Mouse (Mus musculus): ENCODE results near the gene Fosb. TPM values are rescaled to one million over a fixed set of nuclear protein-coding genes. Genes with fewer than 3 reads are reported as not detected.

Gene Fosb
- polyA plus RNA-seq (2015; fragmentation: Nextera tagmentation; extraction: Ambion mirVana): 0.20 and 0.31 TPM in 2 replicates

GRCm38 (mm10) chr7:19309884-19310641 lies at the start of gene Fosb:
TSS of gene Fosb (minus strand) at chr7:19310051.
- Histone ChIP-seq H3K9ac (ENCODE audit: low read length) (peak within 1 kb of the TSS; percentile 71), H3K4me1 (replicated peaks; ENCODE audit: control insufficient read depth, insufficient read depth, low read length) (peaks cover 16% of the 10 kb centered on the region), H3K27me3 (ENCODE audit: control insufficient read depth, insufficient read depth, low read depth, low read length) (peaks cover 23% of the 10 kb centered on the region), H3K27ac (ENCODE audit: low read length) (no peak within 1 kb of the TSS; the same call in 1 of the 2 replicates), H3K9me3 (ENCODE audit: control insufficient read depth, low read length) (no peaks in the 10 kb centered on the region), H3K4me3 (ENCODE audit: low read length) (peak within 1 kb of the TSS; percentile 65), H3K36me3 (ENCODE audit: control insufficient read depth, insufficient read depth, low read length) (no peaks in the 10 kb centered on the region), H3K4me2 (ENCODE audit: low read depth, low read length) (peak within 1 kb of the TSS; percentile 100)
- peak; percentile 88 for ATAC-seq (ENCODE audit: low read depth)
- WGBS: under 1% methylated on average over 49 of the region's 49 CpGs

- peak within 1 kb of the TSS; percentile 94 for H3K4me2 ChIP-seq (ENCODE audit: low read depth, low read length)
- H3K9ac ChIP-seq (ENCODE audit: low read length): peak within 1 kb of the TSS; percentile 71
- under 1% methylated on average over 31 of the region's 31 CpGs for WGBS
- no peaks in the 10 kb centered on the region for H3K9me3 ChIP-seq (ENCODE audit: control insufficient read depth, low read length)
- peak within 1 kb of the TSS; percentile 73 for H3K27ac ChIP-seq (ENCODE audit: low read length)
- 0 out of 2 replicates have a peak, but pooled peaks cover 3% of the 10 kb centered on the region for H3K36me3 ChIP-seq (ENCODE audit: control insufficient read depth, insufficient read depth, low read length)
- H3K4me1 ChIP-seq (replicated peaks; ENCODE audit: control insufficient read depth, insufficient read depth, low read length): peaks cover 9% of the 10 kb centered on the region
- H3K27me3 ChIP-seq (ENCODE audit: control insufficient read depth, insufficient read depth, low read depth, low read length): no peaks in the 10 kb centered on the region
- ATAC-seq (ENCODE audit: low read depth): peak; percentile 71
- peak within 1 kb of the TSS; percentile 73 for H3K4me3 ChIP-seq (ENCODE audit: low read length)
These were observed 49.5 kb upstream of the Fosb start, which contains the start of the genes Cd3eap and Ppp1r13l for GRCm38 (mm10) chr7:19359299-19359891. TSS of gene Cd3eap (minus strand) at chr7:19359483. TSS of gene Ppp1r13l (plus strand) at chr7:19359749.

GRCm38 (mm10) chr7:19358634-19359033 lies 48.8 kb upstream of the Fosb start:
- H3K27ac ChIP-seq (ENCODE audit: low read length): no peak overlapping the region

GRCm38 (mm10) chr7:19357381-19358375 lies 47.8 kb upstream of the Fosb start:
- Histone ChIP-seq H3K9me3 (ENCODE audit: control insufficient read depth, low read length) (no peaks in the 10 kb centered on the region), H3K4me2 (ENCODE audit: low read depth, low read length) (peak overlapping the region; percentile 94; the same call in 1 of the 2 replicates), H3K4me1 (replicated peaks; ENCODE audit: control insufficient read depth, insufficient read depth, low read length) (peaks cover 9% of the 10 kb centered on the region), H3K9ac (ENCODE audit: low read length) (no peak overlapping the region), H3K27me3 (ENCODE audit: control insufficient read depth, insufficient read depth, low read depth, low read length) (no peaks in the 10 kb centered on the region), H3K36me3 (ENCODE audit: control insufficient read depth, insufficient read depth, low read length) (peaks cover 9% of the 10 kb centered on the region), H3K27ac (ENCODE audit: low read length) (no peak overlapping the region), H3K4me3 (ENCODE audit: low read length) (no peak overlapping the region)
- ATAC-seq (ENCODE audit: low read depth): no peak
- 87% methylated on average over 25 of the region's 25 CpGs for WGBS

More at GRCm38 (mm10) chr7:19358634-19359033, 48.8 kb upstream of the Fosb start:
- Histone ChIP-seq H3K27me3 (ENCODE audit: control insufficient read depth, insufficient read depth, low read depth, low read length) (no peaks in the 10 kb centered on the region), H3K4me3 (ENCODE audit: low read length) (peak overlapping the region; percentile 73), H3K36me3 (ENCODE audit: control insufficient read depth, insufficient read depth, low read length) (0 out of 2 replicates have a peak, but pooled peaks cover 3% of the 10 kb centered on the region), H3K4me1 (replicated peaks; ENCODE audit: control insufficient read depth, insufficient read depth, low read length) (peaks cover 9% of the 10 kb centered on the region), H3K4me2 (ENCODE audit: low read depth, low read length) (peak overlapping the region; percentile 94), H3K9ac (ENCODE audit: low read length) (peak overlapping the region; percentile 71), H3K9me3 (ENCODE audit: control insufficient read depth, low read length) (no peaks in the 10 kb centered on the region)
- ATAC-seq (ENCODE audit: low read depth): no peak
- WGBS: 9% methylated on average over 13 of the region's 13 CpGs

GRCm38 (mm10) chr7:19356311-19356710 lies 46.5 kb upstream of the Fosb start:
- Histone ChIP-seq H3K9me3 (ENCODE audit: control insufficient read depth, low read length) (no peaks in the 10 kb centered on the region), H3K36me3 (ENCODE audit: control insufficient read depth, insufficient read depth, low read length) (peaks cover 14% of the 10 kb centered on the region)
- WGBS: 75% methylated on average over 10 of the region's 10 CpGs

GRCm38 (mm10) chr7:19354991-19355390 lies 45.1 kb upstream of the Fosb start:
- H3K27me3 ChIP-seq (ENCODE audit: control insufficient read depth, insufficient read depth, low read depth, low read length): no peaks in the 10 kb centered on the region
- ATAC-seq (ENCODE audit: low read depth): no peak
- no peak overlapping the region for H3K27ac ChIP-seq (ENCODE audit: low read length)
- peaks cover 2% of the 10 kb centered on the region; the same call in 1 of the 2 replicates for H3K4me1 ChIP-seq (replicated peaks; ENCODE audit: control insufficient read depth, insufficient read depth, low read length)
- peaks cover 18% of the 10 kb centered on the region for H3K36me3 ChIP-seq (ENCODE audit: control insufficient read depth, insufficient read depth, low read length)
- 87% methylated on average over 5 of the region's 5 CpGs for WGBS
- no peak overlapping the region for H3K4me3 ChIP-seq (ENCODE audit: low read length)
- H3K9me3 ChIP-seq (ENCODE audit: control insufficient read depth, low read length): no peaks in the 10 kb centered on the region
- H3K9ac ChIP-seq (ENCODE audit: low read length): no peak overlapping the region
- H3K4me2 ChIP-seq (ENCODE audit: low read depth, low read length): no peak overlapping the region

More at GRCm38 (mm10) chr7:19356311-19356710, 46.5 kb upstream of the Fosb start:
- Histone ChIP-seq H3K27ac (ENCODE audit: low read length) (no peak overlapping the region), H3K4me1 (replicated peaks; ENCODE audit: control insufficient read depth, insufficient read depth, low read length) (peaks cover 3% of the 10 kb centered on the region), H3K4me2 (ENCODE audit: low read depth, low read length) (no peak overlapping the region), H3K27me3 (ENCODE audit: control insufficient read depth, insufficient read depth, low read depth, low read length) (no peaks in the 10 kb centered on the region), H3K4me3 (ENCODE audit: low read length) (no peak overlapping the region), H3K9ac (ENCODE audit: low read length) (no peak overlapping the region)
- ATAC-seq (ENCODE audit: low read depth): no peak

GRCm38 (mm10) chr7:19350221-19350620 lies 40.4 kb upstream of the Fosb start:
- peaks cover 24% of the 10 kb centered on the region for H3K36me3 ChIP-seq (ENCODE audit: control insufficient read depth, insufficient read depth, low read length)
- WGBS: 95% methylated on average over 8 of the region's 8 CpGs

GRCm38 (mm10) chr7:19349188-19349915 lies 39.5 kb upstream of the Fosb start:
- Histone ChIP-seq H3K36me3 (ENCODE audit: control insufficient read depth, insufficient read depth, low read length) (peaks cover 24% of the 10 kb centered on the region), H3K9ac (ENCODE audit: low read length) (no peak overlapping the region), H3K4me2 (ENCODE audit: low read depth, low read length) (no peak overlapping the region), H3K27me3 (ENCODE audit: control insufficient read depth, insufficient read depth, low read depth, low read length) (no peaks in the 10 kb centered on the region), H3K9me3 (ENCODE audit: control insufficient read depth, low read length) (no peaks in the 10 kb centered on the region), H3K27ac (ENCODE audit: low read length) (no peak overlapping the region), H3K4me1 (replicated peaks; ENCODE audit: control insufficient read depth, insufficient read depth, low read length) (peaks cover 9% of the 10 kb centered on the region), H3K4me3 (ENCODE audit: low read length) (no peak overlapping the region)
- no peak for ATAC-seq (ENCODE audit: low read depth)
- WGBS: 81% methylated on average over 13 of the region's 13 CpGs

More at GRCm38 (mm10) chr7:19350221-19350620, 40.4 kb upstream of the Fosb start:
- Histone ChIP-seq H3K27ac (ENCODE audit: low read length) (no peak overlapping the region), H3K9me3 (ENCODE audit: control insufficient read depth, low read length) (no peaks in the 10 kb centered on the region), H3K4me1 (replicated peaks; ENCODE audit: control insufficient read depth, insufficient read depth, low read length) (peaks cover 5% of the 10 kb centered on the region), H3K4me2 (ENCODE audit: low read depth, low read length) (no peak overlapping the region), H3K27me3 (ENCODE audit: control insufficient read depth, insufficient read depth, low read depth, low read length) (no peaks in the 10 kb centered on the region), H3K9ac (ENCODE audit: low read length) (no peak overlapping the region), H3K4me3 (ENCODE audit: low read length) (no peak overlapping the region)
- ATAC-seq (ENCODE audit: low read depth): no peak

Data from lung, embryonic 16.5 days (tissue).